Mouse (Mus musculus) myocyte (in vitro differentiated cells): ENCODE results near the gene Hnrnpdl. TPM values are rescaled to one million over a fixed set of nuclear protein-coding genes. Genes with fewer than 3 reads are reported as not detected.

Experiments
- H3K27me3 ChIP-seq: one replicate; pipeline ENCODE4 v1.6.1; 2011; ENCODE audit not compliant: control insufficient read depth, insufficient read depth, insufficient read length
- H3K36me3 ChIP-seq: one replicate; pipeline ENCODE4 v1.6.1; 2011; ENCODE audit not compliant: control insufficient read depth, insufficient read depth
- H3K4me2 ChIP-seq: one replicate; pipeline ENCODE4 v1.6.1; 2011; ENCODE audit warnings: low read depth, control low read depth
- H3K4me3 ChIP-seq: one replicate; pipeline ENCODE4 v1.5.1; 2011; ENCODE audit warnings: mild to moderate bottlenecking, control low read depth, moderate library complexity
- H3K79me2 ChIP-seq: one replicate; pipeline ENCODE4 v1.6.1; 2011; ENCODE audit not compliant: control insufficient read depth, insufficient read depth
- H3ac ChIP-seq: one replicate; pipeline ENCODE4 v1.6.1; 2011; ENCODE audit not compliant: control insufficient read depth, insufficient read length
- CEBPB ChIP-seq: IDR thresholded peaks from 2 replicates; pipeline ENCODE4 v1.6.1; 2011; ENCODE audit warnings: mild to moderate bottlenecking, moderate library complexity; ENCODE audit not compliant: poor library complexity, insufficient read depth, severe bottlenecking
- E2F4 ChIP-seq: IDR thresholded peaks from one replicate; pipeline ENCODE4 v1.6.1; 2011; ENCODE audit warnings: mild to moderate bottlenecking, control low read depth, moderate library complexity; ENCODE audit not compliant: insufficient read depth
- MAX ChIP-seq: IDR thresholded peaks from one replicate; pipeline ENCODE4 v1.6.1; 2011; ENCODE audit warnings: low read depth, mild to moderate bottlenecking, control low read depth
- MYOD1 ChIP-seq, 3 experiments: IDR thresholded peaks; one replicate each; pipeline ENCODE4 v1.6.1; 2011; ENCODE audit warnings: control low read depth in 2 of 3, low read depth in 2 of 3, mild to moderate bottlenecking in 2 of 3, moderate library complexity in 1 of 3; ENCODE audit not compliant: insufficient read length in 2 of 3, control insufficient read depth in 1 of 3
- MYOG ChIP-seq, 3 experiments: IDR thresholded peaks; one replicate each; pipeline ENCODE4 v1.6.1; 2011; ENCODE audit warnings: control low read depth in 2 of 3, low read depth in 2 of 3, mild to moderate bottlenecking in 2 of 3; ENCODE audit not compliant: insufficient read length in 2 of 3, control insufficient read depth in 1 of 3, insufficient read depth in 1 of 3
- POLR2A ChIP-seq: IDR thresholded peaks from one replicate; pipeline ENCODE4 v1.6.1; 2011; ENCODE audit warnings: low read depth, mild to moderate bottlenecking, control low read depth, moderate library complexity; ENCODE audit not compliant: insufficient read length
- POLR2AphosphoS2 ChIP-seq: IDR thresholded peaks from one replicate; pipeline ENCODE4 v1.6.1; 2011; ENCODE audit warnings: low read depth, control low read depth; ENCODE audit not compliant: insufficient read length
- REST ChIP-seq: IDR thresholded peaks from one replicate; pipeline ENCODE4 v1.6.1; 2011; ENCODE audit warnings: mild to moderate bottlenecking, control low read depth, moderate library complexity; ENCODE audit not compliant: insufficient read depth, insufficient read length
- SRF ChIP-seq: IDR thresholded peaks from one replicate; pipeline ENCODE4 v1.6.1; 2011; ENCODE audit warnings: low read depth; ENCODE audit not compliant: control insufficient read depth, insufficient read length
- TCF12 ChIP-seq: IDR thresholded peaks from one replicate; pipeline ENCODE4 v1.6.1; 2011; ENCODE audit warnings: mild to moderate bottlenecking, control low read depth; ENCODE audit not compliant: poor library complexity, insufficient read depth, severe bottlenecking
- TCF3 ChIP-seq: IDR thresholded peaks from one replicate; pipeline ENCODE4 v1.6.1; 2011; ENCODE audit warnings: low read depth, control low read depth; ENCODE audit not compliant: insufficient read length
- USF1 ChIP-seq: IDR thresholded peaks from one replicate; pipeline ENCODE4 v1.6.1; 2011; ENCODE audit warnings: low read depth, mild to moderate bottlenecking, control low read depth, moderate library complexity
- polyA plus RNA-seq: library from polyadenylated mRNA; unstranded; fragments of >200 nt; fragmentation: generic; extraction: Trizol; gene quantifications from one replicate; pipeline ENCODE4 v1.2.1, GENCODE M21; 2012; ENCODE audit warnings: missing spikeins

Hnrnpdl gene
- polyA plus RNA-seq, 1 experiment: 45.4 TPM

DNA sequence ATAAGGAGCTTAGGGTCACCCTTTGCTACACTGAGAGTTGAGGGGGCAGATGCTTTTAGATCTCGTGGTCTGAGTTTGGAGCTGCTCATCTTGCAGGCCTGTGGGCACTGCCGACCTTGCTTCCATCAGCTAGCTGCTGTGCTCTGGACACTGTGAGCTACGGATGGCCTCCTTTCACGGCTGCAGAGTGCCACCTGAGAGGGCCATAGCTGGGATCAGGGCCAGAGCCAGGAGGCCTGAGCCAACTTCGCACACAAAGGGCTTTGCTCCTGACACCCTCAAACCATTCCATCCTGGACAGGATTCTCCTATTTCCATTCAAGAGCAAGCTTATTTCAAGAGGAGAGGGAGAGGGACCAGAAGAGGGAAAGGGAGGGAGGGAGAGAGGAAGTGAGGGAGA lies 15.1 kb downstream of the Hnrnpdl start:
- no peaks in the 10 kb centered on the region for H3K27me3 ChIP-seq
- no peak overlapping the region for H3ac ChIP-seq
- H3K79me2 ChIP-seq: no peaks in the 10 kb centered on the region
- H3K4me3 ChIP-seq: no peak overlapping the region
- H3K4me2 ChIP-seq: no peak overlapping the region
- H3K36me3 ChIP-seq: no peaks in the 10 kb centered on the region
- no peak for TF ChIP-seq POLR2AphosphoS2
- no peak for TF ChIP-seq TCF12
- TF ChIP-seq TCF3: no peak
- no peak for TF ChIP-seq MYOG (IDR thresholded peaks at IDR 0.05; ENCODE audit: control insufficient read depth in 1 of 3, insufficient read depth in 1 of 3, insufficient read length in 2 of 3, low read depth in 2 of 3)
- no peak for TF ChIP-seq E2F4
- no peak for TF ChIP-seq REST
- TF ChIP-seq MAX: no peak
- TF ChIP-seq MYOD1 (IDR thresholded peaks at IDR 0.05; ENCODE audit: control insufficient read depth in 1 of 3, insufficient read length in 2 of 3, low read depth in 2 of 3): no peak
- no peak for TF ChIP-seq POLR2A

DNA sequence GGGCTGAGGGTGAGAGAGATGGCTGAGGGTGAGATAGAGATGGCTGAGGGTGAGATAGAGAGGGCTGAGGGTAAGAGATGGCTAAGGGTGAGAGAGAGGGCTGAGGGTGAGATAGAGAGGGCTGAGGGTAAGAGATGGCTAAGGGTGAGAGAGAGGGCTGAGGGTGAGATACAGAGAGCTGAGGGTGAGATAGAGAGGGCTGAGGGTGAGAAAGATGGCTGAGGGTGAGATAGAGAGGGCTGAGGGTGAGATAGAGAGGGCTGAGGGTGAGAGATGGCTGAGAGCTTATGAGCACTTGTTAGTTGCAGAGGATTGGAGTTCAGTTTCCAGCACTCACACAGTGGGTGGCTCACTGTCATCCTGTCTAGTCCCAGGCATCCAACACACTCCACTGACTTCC lies 19.4 kb downstream of the Hnrnpdl start:
- TF ChIP-seq SRF (no peak), MYOD1 (IDR thresholded peaks at IDR 0.05; ENCODE audit: control insufficient read depth in 1 of 3, insufficient read length in 2 of 3, low read depth in 2 of 3) (no peak), CEBPB (no peak), POLR2AphosphoS2 (no peak), TCF12 (no peak), REST (no peak), MAX (no peak), MYOG (IDR thresholded peaks at IDR 0.05; ENCODE audit: control insufficient read depth in 1 of 3, insufficient read depth in 1 of 3, insufficient read length in 2 of 3, low read depth in 2 of 3) (no peak), E2F4 (no peak), POLR2A (no peak), TCF3 (no peak), USF1 (no peak)

DNA sequence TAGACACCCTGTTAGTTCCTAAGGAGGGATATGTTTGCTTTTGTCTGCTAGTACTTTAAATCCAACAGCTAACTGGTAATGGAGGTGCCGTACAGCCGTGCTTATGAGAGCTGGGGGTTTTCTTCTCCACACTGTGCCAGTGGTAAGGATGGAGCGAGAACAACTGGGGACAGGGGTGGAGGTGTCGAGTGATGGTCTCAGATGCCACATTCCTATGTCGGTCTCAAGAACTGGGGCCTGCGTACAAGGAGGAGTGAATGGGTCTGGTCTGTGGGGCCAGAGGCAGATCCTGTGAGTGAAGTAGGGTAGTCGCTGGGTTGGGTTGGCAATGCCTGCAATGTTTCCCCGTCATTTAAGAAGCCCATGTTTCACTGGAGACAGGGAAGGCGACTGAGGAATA lies 26.9 kb downstream of the Hnrnpdl start:
- Histone ChIP-seq H3K27me3 (peaks cover 3% of the 10 kb centered on the region), H3K79me2 (no peaks in the 10 kb centered on the region), H3ac (no peak overlapping the region), H3K4me3 (no peak overlapping the region), H3K4me2 (no peak overlapping the region), H3K36me3 (no peaks in the 10 kb centered on the region)
- no peak for TF ChIP-seq POLR2A
- TF ChIP-seq MYOD1 (IDR thresholded peaks at IDR 0.05; ENCODE audit: control insufficient read depth in 1 of 3, insufficient read length in 2 of 3, low read depth in 2 of 3): no peak
- no peak for TF ChIP-seq SRF
- no peak for TF ChIP-seq TCF3

More for the DNA sequence above, 19.4 kb downstream of the Hnrnpdl start:
- Histone ChIP-seq H3K36me3 (no peaks in the 10 kb centered on the region), H3ac (no peak overlapping the region), H3K27me3 (no peaks in the 10 kb centered on the region), H3K4me3 (no peak overlapping the region), H3K79me2 (no peaks in the 10 kb centered on the region), H3K4me2 (no peak overlapping the region)

DNA sequence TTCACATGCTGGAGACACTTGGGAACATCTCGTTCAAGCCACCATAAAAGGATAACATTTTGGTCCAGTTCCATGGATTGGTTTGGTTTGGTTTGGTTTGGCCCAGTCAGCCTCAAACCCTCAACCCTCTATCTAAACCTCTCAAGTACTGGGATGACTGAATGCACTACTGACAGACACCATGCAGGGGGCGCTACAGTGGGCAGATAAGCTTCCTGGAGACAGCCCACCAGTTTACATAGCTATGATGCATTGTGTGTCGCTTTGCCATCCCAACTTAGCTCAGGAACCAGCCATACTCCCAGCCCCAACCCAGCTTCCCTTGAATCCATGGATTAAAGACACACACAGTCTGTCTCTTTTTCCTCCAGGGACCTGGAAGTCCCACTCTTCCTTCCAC lies 31.0 kb downstream of the Hnrnpdl start:
- Histone ChIP-seq H3K4me2 (no peak overlapping the region), H3K27me3 (peaks cover 3% of the 10 kb centered on the region), H3K79me2 (no peaks in the 10 kb centered on the region), H3ac (no peak overlapping the region), H3K36me3 (no peaks in the 10 kb centered on the region), H3K4me3 (no peak overlapping the region)
- no peak for TF ChIP-seq POLR2AphosphoS2
- no peak for TF ChIP-seq TCF12
- TF ChIP-seq MYOG (IDR thresholded peaks at IDR 0.05; ENCODE audit: control insufficient read depth in 1 of 3, insufficient read depth in 1 of 3, insufficient read length in 2 of 3, low read depth in 2 of 3): no peak
- TF ChIP-seq TCF3: no peak

DNA sequence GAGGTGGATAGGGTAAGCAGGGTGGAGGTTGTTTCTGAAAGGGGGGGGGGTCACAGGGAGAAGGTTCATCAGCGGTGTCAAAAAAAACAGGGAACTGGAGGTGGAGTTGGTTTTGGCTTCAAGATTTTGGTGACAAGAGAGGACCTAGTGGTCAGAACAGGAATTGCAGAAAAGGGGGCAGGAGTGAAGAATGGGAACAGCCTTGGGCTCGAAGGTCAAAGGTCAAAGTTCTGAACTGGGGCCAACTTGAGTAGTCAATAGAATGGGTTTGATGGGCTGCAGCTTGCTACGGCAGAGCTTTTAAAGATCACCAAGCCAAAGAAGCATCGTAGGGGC lies 32.5 kb downstream of the Hnrnpdl start:
- TF ChIP-seq TCF12 (no peak), MYOD1 (IDR thresholded peaks at IDR 0.05; ENCODE audit: control insufficient read depth in 1 of 3, insufficient read length in 2 of 3, low read depth in 2 of 3) (no peak), MYOG (IDR thresholded peaks at IDR 0.05; ENCODE audit: control insufficient read depth in 1 of 3, insufficient read depth in 1 of 3, insufficient read length in 2 of 3, low read depth in 2 of 3) (no peak), USF1 (no peak), MAX (no peak), POLR2A (no peak), CEBPB (no peak), POLR2AphosphoS2 (no peak), SRF (no peak), TCF3 (no peak), REST (no peak), E2F4 (no peak)
- peaks cover 2% of the 10 kb centered on the region for H3K27me3 ChIP-seq
- H3K36me3 ChIP-seq: no peaks in the 10 kb centered on the region
- H3K79me2 ChIP-seq: no peaks in the 10 kb centered on the region
- H3K4me3 ChIP-seq: no peak overlapping the region
- no peak overlapping the region for H3K4me2 ChIP-seq
- H3ac ChIP-seq: no peak overlapping the region
